Mouse (Mus musculus) gastrocnemius, postnatal 14 days (tissue): ENCODE measurements around the gene Myo10. TPM values are rescaled to one million over a fixed set of nuclear protein-coding genes. Genes with fewer than 3 reads are reported as not detected.

Experiments
- DNase-seq: peaks from one replicate; pipeline ENCODE4 v3.0.0; 2021; ENCODE audit warnings: mixed read lengths
- intact Hi-C: fragments of 180-260 bp; cut with DNase I; formaldehyde crosslinking; loops from one replicate; pipeline ENCODE4 v1.15.1; 2025; ENCODE audit warnings: low total_unique reads
- total RNA-seq, 2 experiments: library from RNA; stranded (reverse); gene quantifications; 2 replicates each; pipeline ENCODE4 v1.2.3; 2021

Myo10 gene
- total RNA-seq, 2 experiments from 2014 or later, result 48.2 to 50.7 TPM

GRCm38 (mm10) chr15:25850552-25850951 is 228.2 kb downstream of the Myo10 start:
- intact Hi-C loops, result no loop called here

GRCm38 (mm10) chr15:25854270-25854904 is 232.1 kb downstream of the Myo10 start:
- intact Hi-C loops, result no loop called here
- DNase-seq, result no peak

More at GRCm38 (mm10) chr15:25850552-25850951, 228.2 kb downstream of the Myo10 start:
- DNase-seq, result no peak

DNA sequence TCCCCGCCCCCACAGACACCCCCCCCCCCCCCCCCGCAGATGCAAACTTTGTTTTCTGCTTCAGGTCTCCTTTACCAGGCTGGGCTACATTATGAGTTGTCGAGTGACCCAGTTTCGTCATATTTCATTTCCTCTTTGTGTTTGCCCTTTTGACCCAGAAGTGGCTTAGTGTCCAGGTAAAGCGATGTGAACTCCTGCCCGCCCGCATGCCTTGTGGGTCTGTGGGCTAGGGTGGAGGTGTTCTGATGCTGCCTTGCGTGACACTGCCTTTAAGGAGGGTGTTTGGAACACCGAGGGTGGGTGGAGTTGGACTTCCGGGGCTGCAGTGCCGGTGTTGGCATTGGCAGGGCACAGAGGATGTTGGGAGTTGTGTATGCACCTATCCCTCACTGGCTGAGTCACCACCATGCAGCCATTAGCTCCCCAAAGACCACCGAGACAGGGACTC is 236.3 kb downstream of the Myo10 start:
- intact Hi-C loops, result no loop called here
- DNase-seq, result no peak

GRCm38 (mm10) chr15:25859469-25859868 is 237.1 kb downstream of the Myo10 start:
- intact Hi-C loops, result no loop called here
- DNase-seq, result no peak

GRCm38 (mm10) chr15:25861900-25862299 is 239.6 kb downstream of the Myo10 start:
- DNase-seq, result no peak
- intact Hi-C loops, result no loop called here

Other genes with a start within 250 kb of the Myo10 start
- 1 to 10 TPM; 6.9 to 9.5 TPM for gene Basp1, start 208.8 kb upstream of the Myo10 start, total RNA-seq
- 100 to 1,000 TPM in 1 of 2 experiments, 10 to 100 TPM in 1; 90.8 to 157 TPM for gene Retreg1, start 220.7 kb downstream of the Myo10 start, total RNA-seq